8 mouse cellular contexts compared by ENCODE assay signal in genomic region chr13:75709026-75709778, GRCm38 (mm10). TPM values are rescaled to one million over a fixed set of nuclear protein-coding genes. Genes with fewer than 3 reads are reported as not detected.
DNase-seq lines count a peak whose midpoint lies in the region; ATAC-seq and TF ChIP-seq lines count a peak whose summit lies in the region.

No protein-coding gene starts in this region.

- peak overlapping the region; percentile 41 for H3K4me3 ChIP-seq in testis, adult 2 months (ENCODE audit: control insufficient read depth, low read depth, low read length)
- peak overlapping the region; percentile 83 for H3K4me3 ChIP-seq in hindbrain, embryonic 12.5 days
- H3K4me3 ChIP-seq in lung, adult 2 months (replicated peaks; ENCODE audit: extremely low read depth, low read depth, low read length) = no peak overlapping the region

- TF ChIP-seq POLR2A in testis, adult 2 months (IDR thresholded peaks at IDR 0.05; ENCODE audit: control insufficient read depth, low read depth, low read length) = no peak
- no peak for TF ChIP-seq POLR2A in lung, adult 2 months (IDR thresholded peaks at IDR 0.05; ENCODE audit: borderline replicate concordance, extremely low read depth, low read depth, low read length)

- peak overlapping the region; percentile 77 for H3K4me2 ChIP-seq in hindbrain, embryonic 12.5 days (replicated peaks)

- ATAC-seq in frontal cortex, adult (ENCODE audit: low TSS enrichment) = peak; percentile 38
- ATAC-seq in hindbrain, embryonic 12.5 days (ENCODE audit: low FRiP score) = no peak
- 0 out of 2 replicates have a peak, but pooled peaks have one; percentile 11 for ATAC-seq in megakaryocyte-erythroid progenitor cell, adult 5-6 weeks (replicated peaks; ENCODE audit: low FRiP score, low TSS enrichment, poor library complexity, severe bottlenecking)

- H3K4me1 ChIP-seq in testis, adult 2 months (ENCODE audit: control insufficient read depth, insufficient read depth, low read length) = peaks cover 2% of the 10 kb centered on the region
- peaks cover 11% of the 10 kb centered on the region for H3K4me1 ChIP-seq in hindbrain, embryonic 12.5 days
- no peaks in the 10 kb centered on the region; the same call in 1 of the 2 replicates for H3K4me1 ChIP-seq in lung, adult 2 months (ENCODE audit: control insufficient read depth, insufficient read depth, low read length)

- H3K9ac ChIP-seq in hindbrain, embryonic 12.5 days = no peak overlapping the region

- 49% methylated on average over 4 of the region's 4 CpGs for WGBS in hindbrain, embryonic 12.5 days
- WGBS in lung, adult 2 months = 37% methylated on average over 4 of the region's 4 CpGs

- no peak overlapping the region for H3K27ac ChIP-seq in testis, adult 2 months (ENCODE audit: control insufficient read depth, insufficient read depth, low read depth, low read length)
- H3K27ac ChIP-seq in hindbrain, embryonic 12.5 days = no peak overlapping the region

- no peaks in the 10 kb centered on the region for H3K36me3 ChIP-seq in testis, adult 2 months (ENCODE audit: control insufficient read depth, insufficient read depth, low read length)
- H3K36me3 ChIP-seq in hindbrain, embryonic 12.5 days = no peaks in the 10 kb centered on the region

- H3K27me3 ChIP-seq in testis, adult 2 months (ENCODE audit: control insufficient read depth, insufficient read depth, low read length) = no peaks in the 10 kb centered on the region
- peaks cover 11% of the 10 kb centered on the region for H3K27me3 ChIP-seq in hindbrain, embryonic 12.5 days

- no peak for TF ChIP-seq CTCF in testis, adult 2 months (IDR thresholded peaks at IDR 0.05; ENCODE audit: control insufficient read depth, insufficient read depth, insufficient replicate concordance, low read depth, low read length)
- TF ChIP-seq CTCF in lung, adult 2 months (IDR thresholded peaks at IDR 0.05; ENCODE audit: insufficient read depth, low read length) = no peak

- H3K9me3 ChIP-seq in hindbrain, embryonic 12.5 days (replicated peaks) = no peaks in the 10 kb centered on the region

- DNase-seq in frontal cortex, postnatal 14 days (ENCODE audit: low spot score in 2 of 2) = no peak
- no peak for DNase-seq in testis, postnatal 10 days (ENCODE audit: low spot score)
- no peak for DNase-seq in urinary bladder, postnatal 14 days (ENCODE audit: low spot score)
- DNase-seq in lung, adult 2 months = no peak

RNA-seq across cellular contexts. Expression of gene Ell2, which starts 2.6 kb away (rescaled TPM):
- polyA plus RNA-seq in testis, adult 2 months (2012; rRNA removed) = 17.7 and 28.9 TPM in 2 replicates
- 7.8 and 8.4 TPM in 2 replicates for polyA plus RNA-seq in hindbrain, embryonic 12.5 days (2016; fragmentation: Nextera tagmentation; extraction: Ambion mirVana)
- total RNA-seq in megakaryocyte-erythroid progenitor cell, adult 5-6 weeks (2014; fragmentation: Nextera tagmentation) = 40.4 and 65.7 TPM in 2 replicates
- total RNA-seq in megakaryocyte-erythroid progenitor cell, adult 5-6 weeks (2017) = 61.8 and 63.9 TPM in 2 replicates
- polyA plus RNA-seq in lung, adult 2 months (2012; rRNA removed) = 4.2 and 4.7 TPM in 2 replicates
